Mouse (Mus musculus) frontal cortex, postnatal 36 days (tissue): ENCODE results near the gene Slc39a8.
A peak's percentile ranks its signal among the peaks of the same experiment; 100 is the strongest.

Experiments
- DNase-seq, 2 experiments: peaks; one replicate each; pipeline ENCODE4 v3.0.0; 2022; ENCODE audit warnings: low spot score in 2 of 2

The Slc39a8 gene

DNA sequence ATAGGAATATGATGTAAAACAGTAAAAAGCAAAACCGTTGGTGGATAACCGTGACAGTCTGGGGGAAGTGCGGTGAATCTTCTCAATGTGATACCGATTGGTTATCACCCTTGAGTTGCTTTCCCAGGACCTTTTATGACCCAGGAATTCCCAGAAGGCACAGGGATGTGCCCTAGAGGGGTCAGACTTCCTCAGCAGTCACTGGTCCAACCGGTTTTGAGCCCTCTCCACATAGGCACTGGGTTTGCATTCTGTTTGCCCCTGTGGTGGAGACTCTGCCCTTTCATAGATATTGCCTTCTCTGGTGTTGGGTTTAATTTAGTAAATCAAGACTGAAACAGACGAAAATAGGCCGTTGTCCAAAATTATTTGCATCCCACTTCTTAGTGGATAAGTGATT, 20.8 kb downstream of the Slc39a8 start:
- no peak for DNase-seq

DNA sequence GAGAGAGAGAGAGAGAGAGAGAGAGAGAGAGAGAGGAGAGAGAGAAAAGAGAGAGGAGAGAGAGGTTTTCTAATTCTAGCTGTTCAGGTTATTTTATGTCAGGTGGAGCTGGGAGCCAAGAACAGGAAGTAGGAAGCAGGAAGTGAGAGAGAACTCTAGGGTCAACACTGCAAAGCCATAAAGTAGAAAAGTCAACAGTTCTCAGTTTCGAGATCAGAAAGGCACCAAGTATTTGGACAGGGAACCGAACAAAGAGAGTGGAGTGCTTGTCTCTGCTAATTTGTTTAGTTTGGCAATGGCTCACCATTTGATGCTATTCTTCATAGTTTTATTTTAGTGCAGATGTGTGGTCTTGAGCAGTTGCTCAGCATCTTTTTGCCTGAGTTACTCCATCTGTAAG, 26.5 kb downstream of the Slc39a8 start:
- no peak for DNase-seq

DNA sequence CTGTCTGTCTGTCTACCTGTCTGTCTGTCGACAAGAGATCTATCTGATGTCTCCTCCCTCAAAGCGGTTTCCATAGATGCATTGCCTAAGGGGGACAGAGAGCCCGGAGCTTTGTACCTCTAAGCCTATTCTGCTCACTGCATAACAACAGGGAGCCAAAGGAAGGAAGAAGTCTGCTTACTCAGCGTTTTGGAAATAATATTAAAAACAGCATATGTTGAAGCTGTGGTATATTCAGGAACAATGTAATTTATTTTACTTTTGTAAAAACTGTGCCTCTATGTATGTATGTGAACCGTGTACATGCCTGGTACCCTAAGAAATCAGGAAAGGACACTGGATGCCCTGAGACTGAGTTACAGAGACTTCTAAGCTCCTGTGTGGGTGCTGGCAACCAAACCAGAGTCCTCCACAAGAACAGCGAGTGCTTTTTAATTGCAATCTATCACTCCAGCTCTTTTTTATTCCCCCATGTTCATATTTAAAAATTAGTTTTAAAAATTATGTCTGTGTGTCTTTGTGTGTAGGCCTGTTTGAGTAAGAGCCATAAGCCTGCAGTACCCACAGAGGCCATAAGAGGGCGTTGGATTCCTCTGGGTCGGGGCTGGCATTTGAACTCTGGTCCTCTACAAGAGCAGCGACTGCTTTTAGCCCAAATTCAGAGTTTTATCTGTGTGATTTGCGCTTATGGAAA, 28.7 kb downstream of the Slc39a8 start:
- DNase-seq = no peak

GRCm38 (mm10) chr3:135854298-135854984, 29.4 kb downstream of the Slc39a8 start:
- no peak for DNase-seq

DNA sequence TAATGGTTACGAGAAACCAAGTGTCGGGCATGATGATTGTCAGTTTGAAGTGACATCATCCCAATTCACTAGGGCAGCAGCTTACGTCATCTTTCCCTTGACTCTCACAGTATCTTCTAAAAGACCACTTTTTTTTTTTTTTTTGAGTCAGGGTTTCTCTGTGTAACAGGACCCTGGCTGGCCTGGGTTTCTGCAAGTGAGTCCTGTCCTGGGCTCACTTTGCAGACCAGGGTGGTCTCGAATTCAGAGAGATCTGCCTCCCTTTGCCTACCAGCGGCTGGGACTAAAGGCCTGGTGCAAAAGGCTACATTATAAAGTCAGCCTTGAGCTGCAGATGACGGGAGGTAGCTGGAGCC, 29.9 kb downstream of the Slc39a8 start:
- DNase-seq = no peak

DNA sequence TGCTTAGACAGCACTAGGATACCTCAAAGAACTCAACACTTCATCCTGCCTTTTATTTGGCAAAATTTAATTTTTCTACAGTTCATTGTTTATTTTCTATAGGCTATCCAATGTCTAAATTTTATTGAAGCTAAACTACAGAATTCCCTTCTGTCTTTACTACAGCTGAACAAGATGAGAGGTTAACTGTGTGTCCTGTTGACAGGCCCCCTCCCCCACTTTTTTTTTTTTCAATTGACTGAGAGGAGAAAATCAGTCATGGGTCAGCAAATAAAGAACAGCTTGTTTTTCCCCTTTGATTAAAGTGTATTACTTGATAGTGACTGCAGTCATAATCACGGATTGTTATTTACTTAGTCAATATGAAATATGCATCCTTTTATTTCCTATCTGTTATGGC, 31.2 kb downstream of the Slc39a8 start:
- DNase-seq = no peak

DNA sequence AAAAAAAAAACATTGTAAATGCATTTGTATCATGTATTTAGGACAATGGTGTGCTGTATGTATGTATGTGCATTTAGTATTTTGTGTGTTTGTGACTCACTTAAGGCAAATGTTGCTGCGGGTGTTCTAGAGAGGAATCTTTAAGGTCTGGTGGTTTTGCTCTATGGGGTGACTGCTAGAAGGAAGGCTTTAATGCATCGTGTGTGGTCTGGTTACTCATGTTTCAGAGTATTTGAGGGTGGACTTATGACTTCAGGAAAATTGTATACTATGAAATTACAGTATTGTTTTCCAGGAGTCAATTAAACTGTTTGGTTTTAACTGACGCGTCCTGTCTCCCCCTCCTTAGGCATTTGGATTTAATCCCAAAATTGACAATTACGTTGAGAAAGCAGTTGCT, 32.1 kb downstream of the Slc39a8 start:
- DNase-seq = no peak

GRCm38 (mm10) chr3:135859431-135859830, 34.4 kb downstream of the Slc39a8 start:
- DNase-seq = peak; percentile 20

DNA sequence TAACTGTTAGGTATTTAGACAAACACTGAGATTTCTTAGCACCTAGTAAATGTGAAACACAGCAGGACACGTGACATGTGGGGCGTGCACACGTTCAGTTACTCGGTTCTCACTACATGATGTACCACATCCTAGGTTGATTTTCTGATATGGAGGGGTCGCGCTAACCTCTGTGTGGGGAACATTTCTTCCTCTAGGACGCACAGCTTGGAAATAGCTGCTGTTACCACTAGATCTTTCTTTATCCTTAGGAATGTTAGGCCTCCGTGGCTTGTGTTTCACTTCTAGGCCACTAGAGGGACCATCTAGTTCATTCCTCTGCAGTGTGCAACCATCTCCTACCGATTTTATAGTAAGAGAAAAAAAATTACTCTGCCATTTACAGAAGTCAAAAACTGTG, 37.7 kb downstream of the Slc39a8 start:
- peak; percentile 14 to 73 for DNase-seq

- DNase-seq = no peak
Observed at GRCm38 (mm10) chr3:135869041-135869440, 44.0 kb downstream of the Slc39a8 start.

- DNase-seq = no peak
Observed at GRCm38 (mm10) chr3:135872325-135872724, 47.2 kb downstream of the Slc39a8 start.

GRCm38 (mm10) chr3:135873596-135873995, 48.5 kb downstream of the Slc39a8 start:
- DNase-seq = no peak

DNA sequence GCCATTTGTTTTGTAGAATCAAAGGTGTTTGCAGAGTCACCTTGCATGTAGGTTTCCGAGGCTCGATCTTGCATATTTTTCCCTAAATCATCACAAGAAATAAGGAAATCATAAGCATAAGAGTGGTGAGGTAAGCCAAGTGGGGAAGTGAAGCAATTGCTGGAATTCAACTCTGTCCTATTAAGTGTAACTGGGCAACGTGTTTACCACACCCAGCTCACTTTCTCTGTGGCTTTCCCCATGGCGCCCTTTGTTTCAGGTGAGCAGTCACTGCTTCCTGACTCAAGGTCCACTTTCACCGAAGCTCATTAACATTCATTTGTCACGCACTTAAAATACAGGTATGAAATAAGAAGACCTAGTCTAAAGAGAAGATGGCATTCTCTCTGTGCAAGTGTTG, 53.0 kb downstream of the Slc39a8 start:
- DNase-seq = no peak

GRCm38 (mm10) chr3:135885927-135886658, 61.0 kb downstream of the Slc39a8 start:
- DNase-seq = no peak

DNA sequence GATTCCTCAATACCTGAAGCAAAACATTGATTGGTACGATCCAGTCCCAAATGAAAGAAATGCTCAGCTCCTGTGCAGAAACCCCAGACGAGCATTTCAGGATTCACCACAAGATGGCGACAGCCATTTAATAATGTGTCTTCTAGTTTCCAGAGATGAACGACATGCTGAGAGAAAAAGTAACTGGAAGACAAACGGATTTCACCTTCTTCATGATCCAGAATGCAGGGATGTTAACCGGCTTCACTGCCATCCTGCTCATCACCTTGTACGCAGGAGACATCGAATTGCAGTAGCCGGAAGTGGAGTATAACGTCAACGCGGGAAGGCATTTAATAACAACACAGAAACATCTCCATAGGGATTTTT, 61.6 kb downstream of the Slc39a8 start:
- DNase-seq = peak; percentile 78 to 95

- DNase-seq = no peak
Observed at GRCm38 (mm10) chr3:135887033-135887855, 62.2 kb downstream of the Slc39a8 start.

- DNase-seq = no peak
Observed at GRCm38 (mm10) chr3:135887856-135888155, 62.7 kb downstream of the Slc39a8 start.

DNA sequence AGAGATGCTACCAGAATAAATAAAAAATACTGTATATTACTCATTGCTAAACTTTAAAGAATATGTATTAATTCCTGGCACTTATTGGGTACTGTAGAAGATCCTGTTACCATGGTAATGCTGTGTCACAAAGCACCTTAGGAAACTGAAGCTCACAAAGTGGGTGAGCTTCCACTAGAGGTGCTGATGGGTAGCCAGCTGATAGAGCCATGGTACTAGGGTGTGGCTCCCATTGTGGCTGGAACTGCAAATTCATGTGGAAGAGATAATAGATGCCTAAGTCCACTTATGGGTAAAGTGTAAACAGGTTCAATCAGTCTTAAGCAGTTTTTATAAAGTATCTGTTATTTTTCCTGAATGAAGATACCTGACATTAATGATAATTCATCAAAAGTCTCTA, 64.3 kb downstream of the Slc39a8 start:
- no peak for DNase-seq

DNA sequence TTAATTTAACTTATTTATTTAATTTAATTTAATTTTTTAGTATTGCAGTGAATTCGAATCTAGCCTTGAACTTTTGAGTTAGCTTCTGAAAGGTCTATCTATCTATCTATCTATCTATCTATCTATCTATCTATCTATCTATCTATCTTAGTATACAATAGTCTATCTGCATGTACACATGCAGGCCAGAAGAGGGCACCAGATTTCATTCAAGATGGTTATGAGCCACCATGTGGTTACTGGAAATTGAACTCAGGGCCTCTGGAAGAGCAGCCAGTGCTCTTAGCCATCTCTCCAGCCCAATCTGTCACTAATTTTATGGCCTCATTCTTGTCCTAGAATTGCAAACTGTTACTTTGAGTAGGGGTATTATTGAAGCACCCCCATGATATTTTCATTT, 78.3 kb downstream of the Slc39a8 start:
- no peak for DNase-seq

DNA sequence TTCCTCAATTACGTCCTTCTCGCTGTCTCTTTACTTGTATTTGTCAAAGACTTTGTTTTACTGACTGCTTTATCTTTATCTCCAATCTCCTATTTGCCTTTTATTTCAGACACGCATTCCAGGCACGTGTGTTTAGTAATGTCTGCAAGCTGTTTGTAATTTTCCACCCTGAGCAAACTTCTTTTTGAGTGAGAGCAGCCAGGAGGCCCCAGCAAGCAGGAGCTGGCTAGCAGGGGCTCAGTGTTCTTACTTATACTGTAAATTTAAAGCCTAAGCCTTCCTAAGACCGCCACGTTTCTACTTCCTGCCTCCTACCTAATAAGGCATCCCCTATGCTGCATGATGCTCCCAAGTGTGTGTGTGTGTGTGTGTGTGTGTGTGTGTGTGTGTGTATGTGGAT, 79.8 kb downstream of the Slc39a8 start:
- DNase-seq = no peak

- DNase-seq = no peak
Observed at GRCm38 (mm10) chr3:135905729-135906128, 80.7 kb downstream of the Slc39a8 start.

GRCm38 (mm10) chr3:135907028-135907427, 81.9 kb downstream of the Slc39a8 start:
- DNase-seq = no peak
